Mouse (Mus musculus): ENCODE data around the gene Rdh7. TPM values are rescaled to one million over a fixed set of nuclear protein-coding genes. Genes with fewer than 3 reads are reported as not detected.

Gene Rdh7
- polyA plus RNA-seq, 1 experiment: not detected

DNA sequence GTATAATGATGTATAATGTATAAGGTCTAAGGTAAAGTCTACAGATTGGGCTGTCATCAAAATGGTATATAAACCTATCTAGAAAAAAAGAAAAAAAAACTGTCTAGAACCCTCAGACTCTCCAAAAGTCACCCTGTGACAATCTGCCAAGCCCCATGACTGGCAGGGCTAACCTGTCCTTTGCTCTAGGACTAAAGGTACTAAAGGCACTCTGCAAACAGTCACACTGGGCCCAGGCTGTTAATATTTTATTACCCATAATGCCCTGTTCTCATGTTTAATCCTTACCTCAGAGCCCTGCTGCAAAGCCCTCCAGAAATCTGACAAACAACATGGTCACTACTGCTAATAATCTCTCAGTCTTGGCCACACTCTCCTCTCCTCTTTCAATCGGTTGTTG, 2.1 kb downstream of the Rdh7 start:
- H3K9me3 ChIP-seq (replicated peaks; ENCODE audit: control insufficient read depth, insufficient read depth, low read length, poor library complexity, severe bottlenecking): no peaks in the 10 kb centered on the region
- TF ChIP-seq EP300 (IDR thresholded peaks at IDR 0.05; ENCODE audit: insufficient read depth, low read depth, low read length) (no peak), POLR2A (IDR thresholded peaks at IDR 0.05; ENCODE audit: insufficient read depth, low read length) (no peak), CTCF (IDR thresholded peaks at IDR 0.05; ENCODE audit: low read depth, low read length) (no peak)
- no peak overlapping the region for H3K4me3 ChIP-seq (ENCODE audit: low read depth, low read length)
- no peaks in the 10 kb centered on the region for H3K36me3 ChIP-seq (ENCODE audit: control insufficient read depth, insufficient read depth, low read length, poor library complexity, severe bottlenecking)
- no peaks in the 10 kb centered on the region for H3K27me3 ChIP-seq (ENCODE audit: control insufficient read depth, insufficient read depth, low read length, poor library complexity, severe bottlenecking)
- no peak overlapping the region for H3K27ac ChIP-seq (ENCODE audit: insufficient read depth, low read length)
- H3K9ac ChIP-seq (ENCODE audit: low read depth, poor library complexity, severe bottlenecking): no peak overlapping the region
- H3K4me1 ChIP-seq (ENCODE audit: control insufficient read depth, insufficient read depth, low read length): no peaks in the 10 kb centered on the region

- Histone ChIP-seq H3K9ac (ENCODE audit: low read depth, poor library complexity, severe bottlenecking) (no peak overlapping the region), H3K27ac (ENCODE audit: insufficient read depth, low read length) (peak overlapping the region; percentile 30; the same call in 1 of the 2 replicates), H3K4me1 (ENCODE audit: control insufficient read depth, insufficient read depth, low read length) (peaks cover 8% of the 10 kb centered on the region), H3K27me3 (ENCODE audit: control insufficient read depth, insufficient read depth, low read length, poor library complexity, severe bottlenecking) (no peaks in the 10 kb centered on the region), H3K9me3 (replicated peaks; ENCODE audit: control insufficient read depth, insufficient read depth, low read length, poor library complexity, severe bottlenecking) (no peaks in the 10 kb centered on the region), H3K4me3 (ENCODE audit: low read depth, low read length) (no peak overlapping the region), H3K36me3 (ENCODE audit: control insufficient read depth, insufficient read depth, low read length, poor library complexity, severe bottlenecking) (no peaks in the 10 kb centered on the region)
- TF ChIP-seq EP300 (IDR thresholded peaks at IDR 0.05; ENCODE audit: insufficient read depth, low read depth, low read length): no peak
- TF ChIP-seq POLR2A (IDR thresholded peaks at IDR 0.05; ENCODE audit: insufficient read depth, low read length): no peak
- TF ChIP-seq CTCF (IDR thresholded peaks at IDR 0.05; ENCODE audit: low read depth, low read length): no peak
Measured at GRCm38 (mm10) chr10:127881041-127881440, 7.6 kb downstream of the Rdh7 start.

GRCm38 (mm10) chr10:127879155-127879688, 9.4 kb downstream of the Rdh7 start:
- peaks cover 8% of the 10 kb centered on the region for H3K4me1 ChIP-seq (ENCODE audit: control insufficient read depth, insufficient read depth, low read length)
- H3K36me3 ChIP-seq (ENCODE audit: control insufficient read depth, insufficient read depth, low read length, poor library complexity, severe bottlenecking): no peaks in the 10 kb centered on the region
- H3K4me3 ChIP-seq (ENCODE audit: low read depth, low read length): peak overlapping the region; percentile 70
- H3K9me3 ChIP-seq (replicated peaks; ENCODE audit: control insufficient read depth, insufficient read depth, low read length, poor library complexity, severe bottlenecking): no peaks in the 10 kb centered on the region
- no peaks in the 10 kb centered on the region for H3K27me3 ChIP-seq (ENCODE audit: control insufficient read depth, insufficient read depth, low read length, poor library complexity, severe bottlenecking)
- no peak overlapping the region for H3K9ac ChIP-seq (ENCODE audit: low read depth, poor library complexity, severe bottlenecking)
- peak overlapping the region; percentile 18; the same call in 1 of the 2 replicates for H3K27ac ChIP-seq (ENCODE audit: insufficient read depth, low read length)
- TF ChIP-seq EP300 (IDR thresholded peaks at IDR 0.05; ENCODE audit: insufficient read depth, low read depth, low read length): peak; percentile 60
- no peak for TF ChIP-seq CTCF (IDR thresholded peaks at IDR 0.05; ENCODE audit: low read depth, low read length)

GRCm38 (mm10) chr10:127878262-127879057, 10.2 kb downstream of the Rdh7 start:
- no peak for TF ChIP-seq EP300 (IDR thresholded peaks at IDR 0.05; ENCODE audit: insufficient read depth, low read depth, low read length)
- no peak for TF ChIP-seq POLR2A (IDR thresholded peaks at IDR 0.05; ENCODE audit: insufficient read depth, low read length)
- TF ChIP-seq CTCF (IDR thresholded peaks at IDR 0.05; ENCODE audit: low read depth, low read length): no peak
- H3K9ac ChIP-seq (ENCODE audit: low read depth, poor library complexity, severe bottlenecking): no peak overlapping the region
- H3K27me3 ChIP-seq (ENCODE audit: control insufficient read depth, insufficient read depth, low read length, poor library complexity, severe bottlenecking): no peaks in the 10 kb centered on the region
- peak overlapping the region; percentile 5; the same call in 1 of the 2 replicates for H3K4me3 ChIP-seq (ENCODE audit: low read depth, low read length)
- no peaks in the 10 kb centered on the region for H3K9me3 ChIP-seq (replicated peaks; ENCODE audit: control insufficient read depth, insufficient read depth, low read length, poor library complexity, severe bottlenecking)
- H3K36me3 ChIP-seq (ENCODE audit: control insufficient read depth, insufficient read depth, low read length, poor library complexity, severe bottlenecking): no peaks in the 10 kb centered on the region
- H3K27ac ChIP-seq (ENCODE audit: insufficient read depth, low read length): no peak overlapping the region
- H3K4me1 ChIP-seq (ENCODE audit: control insufficient read depth, insufficient read depth, low read length): peaks cover 8% of the 10 kb centered on the region

DNA sequence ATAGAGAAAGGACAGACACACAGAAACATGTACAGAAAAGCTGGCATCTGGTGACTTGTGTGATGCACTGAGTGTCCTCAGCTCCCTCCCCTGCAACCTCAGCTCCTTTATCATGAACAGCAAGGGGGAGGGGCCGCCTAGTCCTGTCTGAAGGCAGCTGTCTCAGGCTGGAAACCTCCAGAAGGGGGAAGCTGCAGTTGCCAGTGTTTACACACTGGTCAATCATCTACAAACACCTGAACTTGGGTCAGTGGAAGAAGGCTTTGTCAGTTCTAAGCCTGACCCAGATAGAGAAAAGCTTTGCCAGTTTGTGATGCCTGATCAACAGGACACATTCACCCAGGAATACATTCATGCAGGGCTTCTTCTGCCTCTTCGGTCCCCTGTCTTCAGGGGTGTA, 10.9 kb downstream of the Rdh7 start:
- no peak overlapping the region for H3K9ac ChIP-seq (ENCODE audit: low read depth, poor library complexity, severe bottlenecking)
- no peak for TF ChIP-seq CTCF (IDR thresholded peaks at IDR 0.05; ENCODE audit: low read depth, low read length)
- TF ChIP-seq EP300 (IDR thresholded peaks at IDR 0.05; ENCODE audit: insufficient read depth, low read depth, low read length): 0 out of 2 replicates have a peak, but pooled peaks have one; percentile 28
- TF ChIP-seq POLR2A (IDR thresholded peaks at IDR 0.05; ENCODE audit: insufficient read depth, low read length): no peak
- H3K9me3 ChIP-seq (replicated peaks; ENCODE audit: control insufficient read depth, insufficient read depth, low read length, poor library complexity, severe bottlenecking): no peaks in the 10 kb centered on the region
- H3K27ac ChIP-seq (ENCODE audit: insufficient read depth, low read length): no peak overlapping the region
- no peaks in the 10 kb centered on the region for H3K27me3 ChIP-seq (ENCODE audit: control insufficient read depth, insufficient read depth, low read length, poor library complexity, severe bottlenecking)
- H3K4me3 ChIP-seq (ENCODE audit: low read depth, low read length): no peak overlapping the region
- peaks cover 8% of the 10 kb centered on the region for H3K4me1 ChIP-seq (ENCODE audit: control insufficient read depth, insufficient read depth, low read length)
- no peaks in the 10 kb centered on the region for H3K36me3 ChIP-seq (ENCODE audit: control insufficient read depth, insufficient read depth, low read length, poor library complexity, severe bottlenecking)

- H3K4me3 ChIP-seq (ENCODE audit: low read depth, low read length): no peak overlapping the region
- H3K27ac ChIP-seq (ENCODE audit: insufficient read depth, low read length): no peak overlapping the region
- H3K36me3 ChIP-seq (ENCODE audit: control insufficient read depth, insufficient read depth, low read length, poor library complexity, severe bottlenecking): no peaks in the 10 kb centered on the region
- H3K9ac ChIP-seq (ENCODE audit: low read depth, poor library complexity, severe bottlenecking): no peak overlapping the region
- H3K4me1 ChIP-seq (ENCODE audit: control insufficient read depth, insufficient read depth, low read length): peaks cover under 1% of the 10 kb centered on the region
- no peaks in the 10 kb centered on the region for H3K9me3 ChIP-seq (replicated peaks; ENCODE audit: control insufficient read depth, insufficient read depth, low read length, poor library complexity, severe bottlenecking)
- H3K27me3 ChIP-seq (ENCODE audit: control insufficient read depth, insufficient read depth, low read length, poor library complexity, severe bottlenecking): no peaks in the 10 kb centered on the region
- TF ChIP-seq EP300 (IDR thresholded peaks at IDR 0.05; ENCODE audit: insufficient read depth, low read depth, low read length) (no peak), CTCF (IDR thresholded peaks at IDR 0.05; ENCODE audit: low read depth, low read length) (peak; percentile 16)
Measured at GRCm38 (mm10) chr10:127872484-127872883, 16.1 kb downstream of the Rdh7 start.

All from ES-Bruce4 (cell line).